Mouse (Mus musculus) bone marrow macrophage, adult 2 months (primary cell): ENCODE measurements around the gene Scamp1.

Experiments
- CTCF ChIP-seq: IDR thresholded peaks from 2 replicates; pipeline ENCODE4 v1.5.1; 2012; ENCODE audit warnings: low read depth, mild to moderate bottlenecking, low read length, moderate library complexity
- POLR2A ChIP-seq: IDR thresholded peaks from 2 replicates; pipeline ENCODE4 v1.6.1; 2012; ENCODE audit warnings: mild to moderate bottlenecking, low read depth, low read length, borderline replicate concordance

GRCm38 (mm10) chr13:94152836-94153235 lies 132.8 kb downstream of the Scamp1 start:
- no peak for TF ChIP-seq CTCF
- TF ChIP-seq POLR2A, result no peak
